Mouse (Mus musculus) frontal cortex, adult 2 months (tissue): Measurements from ENCODE around the gene Chaf1a. TPM values are rescaled to one million over a fixed set of nuclear protein-coding genes. Genes with fewer than 3 reads are reported as not detected.

ENCODE experiments used
- DNase-seq, 2 experiments: peaks; one replicate each; pipeline ENCODE4 v3.0.0; 2022; ENCODE audit warnings: low spot score in 1 of 2; ENCODE audit errors: extremely low spot score in 1 of 2
- polyA plus RNA-seq: library from polyadenylated mRNA; depleted of rRNA; stranded (reverse); fragments of >200 nt; gene quantifications from 2 replicates; pipeline ENCODE4 v1.2.3, GENCODE M21; 2012; rRNA removed

The Chaf1a gene
- polyA plus RNA-seq, 1 experiment, result 2.7 TPM

- DNase-seq, result no peak
Observed at GRCm38 (mm10) chr17:56110571-56110970, 70.3 kb downstream of the Chaf1a start.

DNA sequence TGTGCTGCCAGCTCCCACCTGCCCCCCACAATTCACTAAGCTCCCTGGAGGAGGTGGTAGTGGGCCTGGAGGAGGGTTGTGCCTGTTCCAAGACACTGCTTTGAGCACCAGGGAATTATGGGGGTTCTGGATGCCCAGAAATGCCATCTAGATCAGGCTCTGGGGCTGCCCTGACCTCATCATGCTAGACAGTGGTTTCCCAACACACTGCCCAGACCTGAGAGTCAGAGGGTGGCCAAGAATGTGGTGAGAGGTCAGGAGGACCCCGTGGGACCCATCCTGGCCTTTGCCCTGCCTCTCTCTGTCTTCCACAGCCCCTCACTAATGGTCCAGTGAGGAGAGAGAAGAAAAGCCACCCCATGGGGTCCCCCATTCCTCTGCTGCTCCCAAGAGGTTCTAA lies 70.8 kb downstream of the Chaf1a start:
- no peak for DNase-seq

GRCm38 (mm10) chr17:56111864-56112263 lies 71.6 kb downstream of the Chaf1a start:
- peak in 1 of 2 experiments; percentile 83 for DNase-seq

GRCm38 (mm10) chr17:56112743-56113142 lies 72.5 kb downstream of the Chaf1a start:
- DNase-seq, result no peak

DNA sequence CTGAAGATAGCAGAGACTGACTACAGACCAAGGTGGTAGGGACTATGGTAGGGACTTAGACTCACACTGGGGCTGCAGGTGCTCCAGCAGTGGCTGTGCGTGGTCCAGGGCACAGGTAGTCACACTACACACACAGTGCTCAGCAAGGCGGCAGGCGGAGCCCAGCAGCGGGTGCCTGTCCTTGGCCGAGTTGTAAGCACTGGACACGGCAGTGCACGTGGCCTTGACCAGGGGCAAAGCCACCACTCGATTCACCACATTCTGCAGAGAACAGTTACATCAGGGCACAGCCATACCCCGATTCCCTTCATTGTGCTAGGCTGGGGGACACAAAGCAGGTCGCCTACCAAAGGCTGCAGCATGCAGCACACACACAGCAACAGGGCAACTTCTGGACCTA lies 76.0 kb downstream of the Chaf1a start:
- no peak for DNase-seq

DNA sequence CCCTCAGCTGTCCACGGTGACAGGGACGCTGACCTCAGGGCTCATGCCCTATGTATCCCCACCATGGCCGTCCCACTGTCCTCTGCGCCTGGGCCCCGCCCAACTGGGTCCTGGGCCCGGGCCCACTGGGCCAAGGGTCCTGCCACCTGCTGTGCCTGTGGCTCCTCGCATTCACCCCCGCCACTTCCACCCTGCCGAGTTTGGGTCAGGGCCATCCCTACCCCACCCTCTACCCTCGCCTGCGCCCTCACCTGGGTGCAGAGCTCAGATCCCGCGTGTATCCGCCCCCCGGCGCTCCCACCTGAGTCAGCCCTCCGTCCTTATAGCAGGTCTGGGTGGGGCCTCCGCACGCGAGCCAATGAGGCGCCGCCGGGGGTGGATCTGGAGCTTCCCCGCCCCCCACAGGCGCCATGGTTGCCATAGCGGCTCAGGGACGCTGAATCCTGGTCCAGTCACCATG lies 77.0 kb downstream of the Chaf1a start, which contains the start of gene Plin5:
Gene Plin5 (minus strand): TSS at position 346 of the 460 bp plus-strand sequence.
- DNase-seq, result peak in 1 of 2 experiments; percentile 57

GRCm38 (mm10) chr17:56119431-56119830 lies 79.2 kb downstream of the Chaf1a start:
- DNase-seq, result no peak

DNA sequence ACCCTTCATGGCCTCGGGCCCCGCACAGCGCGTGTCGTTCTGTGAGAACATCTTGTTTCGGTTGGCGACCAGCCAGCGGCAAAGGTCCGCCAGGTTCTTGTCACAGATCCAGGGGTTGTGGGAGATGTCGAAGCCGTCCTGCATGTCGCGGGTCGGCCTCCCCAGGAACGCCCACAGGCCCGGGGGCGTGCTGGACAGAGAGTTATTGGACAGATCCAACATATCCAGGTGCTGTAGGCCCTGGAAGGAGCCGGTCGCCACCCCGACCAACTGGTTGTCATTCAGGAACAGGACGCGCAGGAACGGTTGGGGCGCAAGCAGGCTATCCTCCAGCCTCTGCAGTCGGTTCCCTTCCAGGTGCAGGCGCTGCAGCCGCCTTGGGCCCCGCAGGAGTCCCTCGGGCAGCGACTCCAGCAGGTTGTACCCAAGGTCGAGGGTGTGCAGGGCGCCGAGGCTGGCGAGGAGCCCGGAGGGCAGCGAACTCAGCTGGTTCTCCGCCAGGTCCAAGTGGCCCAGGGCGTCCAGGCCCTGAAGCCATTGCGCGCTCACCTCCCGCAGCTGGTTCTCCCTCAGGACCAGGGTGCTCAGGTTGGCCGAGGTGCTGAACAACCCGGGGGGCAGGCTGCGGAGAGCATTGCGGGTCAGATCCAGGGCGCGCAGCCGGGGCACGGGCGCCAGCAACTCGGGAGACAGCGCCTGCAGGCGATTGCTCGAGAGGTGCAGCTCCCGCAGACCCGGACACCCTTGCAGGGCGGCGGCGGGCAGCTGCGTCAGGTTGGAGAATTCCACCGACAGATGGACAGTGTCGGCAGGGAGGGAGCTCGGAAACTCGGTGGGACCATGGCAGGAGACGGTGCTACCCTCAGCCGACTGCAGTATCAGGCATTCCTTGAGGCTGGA lies 80.0 kb downstream of the Chaf1a start:
- DNase-seq, result no peak

GRCm38 (mm10) chr17:56121826-56122225 lies 81.6 kb downstream of the Chaf1a start, which contains the start of gene Lrg1:
TSS of gene Lrg1 (minus strand) at chr17:56122001.
- DNase-seq, result no peak

Other genes starting within 250 kb of the Chaf1a start
- gene Zfp119a, start 161.5 kb upstream of the Chaf1a start, polyA plus RNA-seq, result 2.9 and 3.5 TPM in 2 replicates
- 5.7 and 7.0 TPM in 2 replicates for gene Zfp959, start 148.3 kb upstream of the Chaf1a start, polyA plus RNA-seq
- 2.0 and 2.4 TPM in 2 replicates for gene Zfp119b, start 90.9 kb upstream of the Chaf1a start, polyA plus RNA-seq
- 1.9 and 2.0 TPM in 2 replicates for gene Ebi3, start 87.8 kb upstream of the Chaf1a start, polyA plus RNA-seq
- gene Yju2, start 81.3 kb upstream of the Chaf1a start, polyA plus RNA-seq, result 10.6 and 12.3 TPM in 2 replicates
- 57.6 and 61.6 TPM in 2 replicates for gene Shd, start 70.0 kb upstream of the Chaf1a start, polyA plus RNA-seq
- gene Fsd1, start 53.9 kb upstream of the Chaf1a start, polyA plus RNA-seq, result 57.8 and 68.7 TPM in 2 replicates
- gene Stap2, start 34.9 kb upstream of the Chaf1a start, polyA plus RNA-seq, result 4.7 and 5.3 TPM in 2 replicates
- 126 and 132 TPM in 2 replicates for gene Mpnd, start 34.7 kb upstream of the Chaf1a start, polyA plus RNA-seq
- gene Sh3gl1, start 3.8 kb upstream of the Chaf1a start, polyA plus RNA-seq, result 46.0 and 50.7 TPM in 2 replicates
- gene Ubxn6, start 34.6 kb downstream of the Chaf1a start, polyA plus RNA-seq, result 106 and 113 TPM in 2 replicates
- 129 and 145 TPM in 2 replicates for gene Hdgfl2, start 39.2 kb downstream of the Chaf1a start, polyA plus RNA-seq
- 0.36 and 0.56 TPM in 2 replicates for gene Plin4, start 69.4 kb downstream of the Chaf1a start, polyA plus RNA-seq
- 0.19 and 0.38 TPM in 2 replicates for gene Plin5, start 77.2 kb downstream of the Chaf1a start, polyA plus RNA-seq
- gene Lrg1, start 81.6 kb downstream of the Chaf1a start, polyA plus RNA-seq, result 1.9 and 3.4 TPM in 2 replicates
- gene Sema6b, start 99.9 kb downstream of the Chaf1a start, polyA plus RNA-seq, result 89.0 and 95.5 TPM in 2 replicates
- 6.6 TPM in 2 replicates for gene Tnfaip8l1, start 122.0 kb downstream of the Chaf1a start, polyA plus RNA-seq
- 43.1 and 43.8 TPM in 2 replicates for gene Mydgf, start 143.5 kb downstream of the Chaf1a start, polyA plus RNA-seq
- 49.7 and 52.4 TPM in 2 replicates for gene Dpp9, start 178.5 kb downstream of the Chaf1a start, polyA plus RNA-seq
- gene Fem1a, start 216.4 kb downstream of the Chaf1a start, polyA plus RNA-seq, result 23.7 and 24.1 TPM in 2 replicates
- gene Ticam1, start 236.3 kb downstream of the Chaf1a start, polyA plus RNA-seq, result 4.5 and 5.0 TPM in 2 replicates